Mouse (Mus musculus): Measurements from ENCODE around the gene Nr2f6. TPM values are rescaled to one million over a fixed set of nuclear protein-coding genes. Genes with fewer than 3 reads are reported as not detected.

Nr2f6 gene
- polyA plus RNA-seq, 1 experiment from 2014 or later, result 20.1 TPM

GRCm38 (mm10) chr8:71395071-71395470 lies 13.3 kb upstream of the Nr2f6 start:
- 90% methylated on average over 10 of the region's 10 CpGs for WGBS
- H3K27me3 ChIP-seq (ENCODE audit: control insufficient read depth, insufficient read depth, low read depth, low read length), result no peaks in the 10 kb centered on the region
- ATAC-seq, result no peak

GRCm38 (mm10) chr8:71394481-71394880 lies 12.7 kb upstream of the Nr2f6 start:
- ATAC-seq, result no peak
- Histone ChIP-seq H3K27ac (ENCODE audit: low read length) (no peak overlapping the region), H3K4me2 (ENCODE audit: low read length) (no peak overlapping the region), H3K4me3 (ENCODE audit: low read depth, low read length) (no peak overlapping the region), H3K9ac (ENCODE audit: low read depth, low read length) (no peak overlapping the region), H3K9me3 (replicated peaks; ENCODE audit: control insufficient read depth, low read length, poor library complexity, severe bottlenecking) (no peaks in the 10 kb centered on the region), H3K36me3 (ENCODE audit: control insufficient read depth, insufficient read depth, low read length) (peaks cover under 1% of the 10 kb centered on the region; the same call in 1 of the 2 replicates), H3K4me1 (ENCODE audit: control insufficient read depth, insufficient read depth, low read length) (peaks cover 10% of the 10 kb centered on the region), H3K27me3 (ENCODE audit: control insufficient read depth, insufficient read depth, low read depth, low read length) (no peaks in the 10 kb centered on the region)
- WGBS, result 88% methylated on average over 7 of the region's 7 CpGs

More at GRCm38 (mm10) chr8:71395071-71395470, 13.3 kb upstream of the Nr2f6 start:
- Histone ChIP-seq H3K4me1 (ENCODE audit: control insufficient read depth, insufficient read depth, low read length) (peaks cover 10% of the 10 kb centered on the region), H3K36me3 (ENCODE audit: control insufficient read depth, insufficient read depth, low read length) (peaks cover 4% of the 10 kb centered on the region; the same call in 1 of the 2 replicates), H3K9me3 (replicated peaks; ENCODE audit: control insufficient read depth, low read length, poor library complexity, severe bottlenecking) (no peaks in the 10 kb centered on the region), H3K9ac (ENCODE audit: low read depth, low read length) (no peak overlapping the region), H3K27ac (ENCODE audit: low read length) (no peak overlapping the region), H3K4me3 (ENCODE audit: low read depth, low read length) (no peak overlapping the region), H3K4me2 (ENCODE audit: low read length) (no peak overlapping the region)

GRCm38 (mm10) chr8:71392871-71393270 lies 11.1 kb upstream of the Nr2f6 start:
- H3K4me2 ChIP-seq (ENCODE audit: low read length), result no peak overlapping the region
- H3K9me3 ChIP-seq (replicated peaks; ENCODE audit: control insufficient read depth, low read length, poor library complexity, severe bottlenecking), result no peaks in the 10 kb centered on the region
- H3K4me3 ChIP-seq (ENCODE audit: low read depth, low read length), result no peak overlapping the region
- no peaks in the 10 kb centered on the region for H3K27me3 ChIP-seq (ENCODE audit: control insufficient read depth, insufficient read depth, low read depth, low read length)
- no peak overlapping the region for H3K27ac ChIP-seq (ENCODE audit: low read length)
- H3K9ac ChIP-seq (ENCODE audit: low read depth, low read length), result no peak overlapping the region
- no peak for ATAC-seq
- no peaks in the 10 kb centered on the region for H3K36me3 ChIP-seq (ENCODE audit: control insufficient read depth, insufficient read depth, low read length)
- WGBS, result 14% methylated on average over 3 of the region's 3 CpGs
- H3K4me1 ChIP-seq (ENCODE audit: control insufficient read depth, insufficient read depth, low read length), result peaks cover 10% of the 10 kb centered on the region

- no peaks in the 10 kb centered on the region for H3K27me3 ChIP-seq (ENCODE audit: control insufficient read depth, insufficient read depth, low read depth, low read length)
- H3K4me1 ChIP-seq (ENCODE audit: control insufficient read depth, insufficient read depth, low read length), result peaks cover 6% of the 10 kb centered on the region
- no peak overlapping the region for H3K27ac ChIP-seq (ENCODE audit: low read length)
- no peaks in the 10 kb centered on the region for H3K36me3 ChIP-seq (ENCODE audit: control insufficient read depth, insufficient read depth, low read length)
- H3K9me3 ChIP-seq (replicated peaks; ENCODE audit: control insufficient read depth, low read length, poor library complexity, severe bottlenecking), result no peaks in the 10 kb centered on the region
- H3K4me2 ChIP-seq (ENCODE audit: low read length), result no peak overlapping the region
- H3K9ac ChIP-seq (ENCODE audit: low read depth, low read length), result no peak overlapping the region
- WGBS, result 72% methylated on average over 5 of the region's 5 CpGs
- H3K4me3 ChIP-seq (ENCODE audit: low read depth, low read length), result no peak overlapping the region
- ATAC-seq, result no peak
These were observed 10.6 kb upstream of the Nr2f6 start for GRCm38 (mm10) chr8:71392391-71392790.

- 86% methylated on average over 2 of the region's 2 CpGs for WGBS
- Histone ChIP-seq H3K27ac (ENCODE audit: low read length) (no peak overlapping the region), H3K36me3 (ENCODE audit: control insufficient read depth, insufficient read depth, low read length) (no peaks in the 10 kb centered on the region), H3K9ac (ENCODE audit: low read depth, low read length) (no peak overlapping the region), H3K4me2 (ENCODE audit: low read length) (no peak overlapping the region), H3K9me3 (replicated peaks; ENCODE audit: control insufficient read depth, low read length, poor library complexity, severe bottlenecking) (no peaks in the 10 kb centered on the region), H3K4me3 (ENCODE audit: low read depth, low read length) (no peak overlapping the region), H3K4me1 (ENCODE audit: control insufficient read depth, insufficient read depth, low read length) (peaks cover 3% of the 10 kb centered on the region; the same call in 1 of the 2 replicates), H3K27me3 (ENCODE audit: control insufficient read depth, insufficient read depth, low read depth, low read length) (no peaks in the 10 kb centered on the region)
- no peak for ATAC-seq
These were observed 9.9 kb upstream of the Nr2f6 start for GRCm38 (mm10) chr8:71391696-71392095.

GRCm38 (mm10) chr8:71388267-71388666 lies 6.5 kb upstream of the Nr2f6 start:
- Histone ChIP-seq H3K4me2 (ENCODE audit: low read length) (no peak overlapping the region), H3K27me3 (ENCODE audit: control insufficient read depth, insufficient read depth, low read depth, low read length) (no peaks in the 10 kb centered on the region), H3K9me3 (replicated peaks; ENCODE audit: control insufficient read depth, low read length, poor library complexity, severe bottlenecking) (no peaks in the 10 kb centered on the region), H3K4me3 (ENCODE audit: low read depth, low read length) (no peak overlapping the region), H3K9ac (ENCODE audit: low read depth, low read length) (no peak overlapping the region), H3K36me3 (ENCODE audit: control insufficient read depth, insufficient read depth, low read length) (no peaks in the 10 kb centered on the region), H3K4me1 (ENCODE audit: control insufficient read depth, insufficient read depth, low read length) (no peaks in the 10 kb centered on the region), H3K27ac (ENCODE audit: low read length) (no peak overlapping the region)
- 75% methylated on average over 1 of the region's 1 CpGs for WGBS
- no peak for ATAC-seq

GRCm38 (mm10) chr8:71385212-71385835 lies 3.6 kb upstream of the Nr2f6 start:
- H3K27me3 ChIP-seq (ENCODE audit: control insufficient read depth, insufficient read depth, low read depth, low read length), result no peaks in the 10 kb centered on the region
- no peak overlapping the region for H3K27ac ChIP-seq (ENCODE audit: low read length)
- peaks cover 13% of the 10 kb centered on the region for H3K4me1 ChIP-seq (ENCODE audit: control insufficient read depth, insufficient read depth, low read length)
- no peak for ATAC-seq
- H3K36me3 ChIP-seq (ENCODE audit: control insufficient read depth, insufficient read depth, low read length), result no peaks in the 10 kb centered on the region
- H3K9ac ChIP-seq (ENCODE audit: low read depth, low read length), result no peak overlapping the region
- H3K4me2 ChIP-seq (ENCODE audit: low read length), result no peak overlapping the region
- 77% methylated on average over 12 of the region's 12 CpGs for WGBS
- no peaks in the 10 kb centered on the region for H3K9me3 ChIP-seq (replicated peaks; ENCODE audit: control insufficient read depth, low read length, poor library complexity, severe bottlenecking)
- no peak overlapping the region for H3K4me3 ChIP-seq (ENCODE audit: low read depth, low read length)

GRCm38 (mm10) chr8:71383860-71384259 lies 2.1 kb upstream of the Nr2f6 start:
- WGBS, result 45% methylated on average over 3 of the region's 3 CpGs
- Histone ChIP-seq H3K4me3 (ENCODE audit: low read depth, low read length) (no peak overlapping the region), H3K27me3 (ENCODE audit: control insufficient read depth, insufficient read depth, low read depth, low read length) (no peaks in the 10 kb centered on the region), H3K9me3 (replicated peaks; ENCODE audit: control insufficient read depth, low read length, poor library complexity, severe bottlenecking) (no peaks in the 10 kb centered on the region), H3K9ac (ENCODE audit: low read depth, low read length) (no peak overlapping the region), H3K36me3 (ENCODE audit: control insufficient read depth, insufficient read depth, low read length) (no peaks in the 10 kb centered on the region), H3K27ac (ENCODE audit: low read length) (no peak overlapping the region), H3K4me1 (ENCODE audit: control insufficient read depth, insufficient read depth, low read length) (peaks cover 25% of the 10 kb centered on the region), H3K4me2 (ENCODE audit: low read length) (no peak overlapping the region)
- no peak for ATAC-seq

- 13% methylated on average over 12 of the region's 12 CpGs for WGBS
- H3K9ac ChIP-seq (ENCODE audit: low read depth, low read length), result no peak overlapping the region
- ATAC-seq, result no peak
These were observed 1.6 kb upstream of the Nr2f6 start for GRCm38 (mm10) chr8:71383396-71383795.

More at GRCm38 (mm10) chr8:71383396-71383795, 1.6 kb upstream of the Nr2f6 start:
- peaks cover 25% of the 10 kb centered on the region for H3K4me1 ChIP-seq (ENCODE audit: control insufficient read depth, insufficient read depth, low read length)
- no peaks in the 10 kb centered on the region for H3K9me3 ChIP-seq (replicated peaks; ENCODE audit: control insufficient read depth, low read length, poor library complexity, severe bottlenecking)
- no peak overlapping the region for H3K4me2 ChIP-seq (ENCODE audit: low read length)
- no peak overlapping the region for H3K4me3 ChIP-seq (ENCODE audit: low read depth, low read length)
- no peaks in the 10 kb centered on the region for H3K27me3 ChIP-seq (ENCODE audit: control insufficient read depth, insufficient read depth, low read depth, low read length)
- H3K27ac ChIP-seq (ENCODE audit: low read length), result no peak overlapping the region
- H3K36me3 ChIP-seq (ENCODE audit: control insufficient read depth, insufficient read depth, low read length), result no peaks in the 10 kb centered on the region

All from midbrain, embryonic 16.5 days (tissue).